Mouse (Mus musculus) forebrain, embryonic 13.5 days (tissue): ENCODE results near the gene Nms. TPM values are rescaled to one million over a fixed set of nuclear protein-coding genes. Genes with fewer than 3 reads are reported as not detected.

Source experiments
- ATAC-seq: fragments of 200-750 bp; cut with Nextera tagmentation; 2 replicates; pipeline ENCODE4 v1.8.0; 2017
- H3K27ac ChIP-seq: fragments of 300-500 bp; sonication (generic); 2 replicates; pipeline ENCODE4 v1.5.1; 2015; ENCODE audit warnings: inconsistent platforms, mild to moderate bottlenecking, moderate library complexity
- H3K27me3 ChIP-seq: fragments of 300-500 bp; sonication (generic); 2 replicates; pipeline ENCODE4 v1.6.1; 2015; ENCODE audit warnings: mild to moderate bottlenecking, inconsistent platforms
- H3K36me3 ChIP-seq: fragments of 300-500 bp; sonication (generic); 2 replicates; pipeline ENCODE4 v1.6.1; 2015; ENCODE audit warnings: mild to moderate bottlenecking, inconsistent platforms; ENCODE audit not compliant: poor library complexity, severe bottlenecking
- H3K4me1 ChIP-seq: fragments of 300-500 bp; sonication (generic); 2 replicates; pipeline ENCODE4 v1.6.1; 2015; ENCODE audit warnings: inconsistent platforms
- H3K4me2 ChIP-seq: fragments of 300-500 bp; sonication (generic); 2 replicates; pipeline ENCODE4 v1.6.1; 2015; ENCODE audit warnings: inconsistent platforms, mild to moderate bottlenecking, moderate library complexity
- H3K4me3 ChIP-seq: fragments of 300-500 bp; sonication (generic); 2 replicates; pipeline ENCODE4 v1.5.1; 2015; ENCODE audit warnings: mild to moderate bottlenecking, inconsistent platforms
- H3K9ac ChIP-seq: fragments of 300-500 bp; sonication (generic); 2 replicates; pipeline ENCODE4 v1.6.1; 2015; ENCODE audit warnings: mild to moderate bottlenecking, inconsistent platforms
- H3K9me3 ChIP-seq: fragments of 300-500 bp; sonication (generic); replicated peaks from 2 replicates; pipeline ENCODE4 v1.6.1; 2016; ENCODE audit warnings: inconsistent platforms
- WGBS: fragments of 180-500 bp; shearing (Covaris S2); methylation state at CpG from one replicate; pipeline ENCODE4 v1.1.7; 2015; 5-methylcytosine and 5-hydroxymethylcytosine counted together
- polyA plus RNA-seq: library from polyadenylated mRNA; unstranded; fragments of >200 nt; fragmentation: Nextera tagmentation; extraction: Ambion mirVana; gene quantifications from 2 replicates; pipeline ENCODE4 v1.2.1, GENCODE M21; 2015

The Nms gene
- polyA plus RNA-seq, result not detected in 2 replicates

- no peak within 1 kb of the TSS for H3K4me3 ChIP-seq
- no peaks in the 10 kb centered on the region for H3K9me3 ChIP-seq
- no peak within 1 kb of the TSS for H3K27ac ChIP-seq
- 75% methylated on average over 6 of the region's 6 CpGs for WGBS
- no peak within 1 kb of the TSS for H3K4me2 ChIP-seq
- H3K36me3 ChIP-seq, result no peaks in the 10 kb centered on the region
- H3K9ac ChIP-seq, result no peak within 1 kb of the TSS
- ATAC-seq, result no peak
- H3K27me3 ChIP-seq, result no peaks in the 10 kb centered on the region
- H3K4me1 ChIP-seq, result no peaks in the 10 kb centered on the region
These were observed at the start of gene Nms for GRCm38 (mm10) chr1:38938849-38939248. Nms (plus strand) TSS chr1:38939149.

GRCm38 (mm10) chr1:38891444-38891843 is 47.5 kb upstream of the Nms start:
- no peak for ATAC-seq
- Histone ChIP-seq H3K4me3 (no peak overlapping the region), H3K27ac (no peak overlapping the region), H3K4me1 (peaks cover 31% of the 10 kb centered on the region), H3K9me3 (no peaks in the 10 kb centered on the region), H3K4me2 (no peak overlapping the region), H3K27me3 (no peaks in the 10 kb centered on the region), H3K9ac (no peak overlapping the region), H3K36me3 (peaks cover 26% of the 10 kb centered on the region; the same call in 1 of the 2 replicates)
- WGBS, result 98% methylated on average over 5 of the region's 5 CpGs

- peaks cover 41% of the 10 kb centered on the region for H3K4me1 ChIP-seq
- H3K9me3 ChIP-seq, result no peaks in the 10 kb centered on the region
- H3K36me3 ChIP-seq, result peaks cover 26% of the 10 kb centered on the region; the same call in 1 of the 2 replicates
- H3K4me3 ChIP-seq, result no peak overlapping the region
- H3K4me2 ChIP-seq, result no peak overlapping the region
- ATAC-seq, result no peak
- H3K27ac ChIP-seq, result peak overlapping the region; percentile 45
- 34% methylated on average over 5 of the region's 5 CpGs for WGBS
- H3K27me3 ChIP-seq, result no peaks in the 10 kb centered on the region
- H3K9ac ChIP-seq, result 0 out of 2 replicates have a peak overlapping the region, but pooled peaks have one; percentile 35
These were observed 45.9 kb upstream of the Nms start for GRCm38 (mm10) chr1:38893081-38893480.

GRCm38 (mm10) chr1:38897431-38898248 is 41.3 kb upstream of the Nms start, which contains the start of gene Chst10:
Chst10 (minus strand) TSS chr1:38898161.
- Histone ChIP-seq H3K4me3 (peak within 1 kb of the TSS; percentile 68), H3K36me3 (peaks cover 12% of the 10 kb centered on the region; the same call in 1 of the 2 replicates), H3K4me1 (peaks cover 41% of the 10 kb centered on the region), H3K9ac (peak within 1 kb of the TSS; percentile 77), H3K4me2 (peak within 1 kb of the TSS; percentile 66), H3K27me3 (no peaks in the 10 kb centered on the region), H3K27ac (peak within 1 kb of the TSS; percentile 67), H3K9me3 (no peaks in the 10 kb centered on the region)
- ATAC-seq, result peak; percentile 93
- WGBS, result under 1% methylated on average over 66 of the region's 67 CpGs

- Histone ChIP-seq H3K27me3 (no peaks in the 10 kb centered on the region), H3K27ac (no peak overlapping the region), H3K4me3 (no peak overlapping the region), H3K36me3 (no peaks in the 10 kb centered on the region), H3K4me2 (no peak overlapping the region), H3K4me1 (peaks cover 6% of the 10 kb centered on the region; the same call in 1 of the 2 replicates), H3K9ac (no peak overlapping the region), H3K9me3 (no peaks in the 10 kb centered on the region)
- WGBS, result 76% methylated on average over 5 of the region's 5 CpGs
- no peak for ATAC-seq
These were observed 36.4 kb upstream of the Nms start for GRCm38 (mm10) chr1:38902571-38902970.

- no peak overlapping the region for H3K9ac ChIP-seq
- H3K4me3 ChIP-seq, result no peak overlapping the region
- H3K27ac ChIP-seq, result no peak overlapping the region
- no peaks in the 10 kb centered on the region for H3K9me3 ChIP-seq
- no peaks in the 10 kb centered on the region for H3K4me1 ChIP-seq
- WGBS, result 76% methylated on average over 2 of the region's 2 CpGs
- H3K36me3 ChIP-seq, result no peaks in the 10 kb centered on the region
- no peaks in the 10 kb centered on the region for H3K27me3 ChIP-seq
- no peak for ATAC-seq
- no peak overlapping the region for H3K4me2 ChIP-seq
These were observed 35.0 kb upstream of the Nms start for GRCm38 (mm10) chr1:38903985-38904384.

- H3K27me3 ChIP-seq, result no peaks in the 10 kb centered on the region
- H3K4me2 ChIP-seq, result no peak overlapping the region
- H3K27ac ChIP-seq, result no peak overlapping the region
- H3K4me1 ChIP-seq, result no peaks in the 10 kb centered on the region
- H3K9ac ChIP-seq, result no peak overlapping the region
- 79% methylated on average over 4 of the region's 4 CpGs for WGBS
- H3K36me3 ChIP-seq, result no peaks in the 10 kb centered on the region
- no peak overlapping the region for H3K4me3 ChIP-seq
- ATAC-seq, result no peak
- no peaks in the 10 kb centered on the region for H3K9me3 ChIP-seq
These were observed 10.0 kb upstream of the Nms start for GRCm38 (mm10) chr1:38928996-38929395.

GRCm38 (mm10) chr1:38929468-38929867 is 9.5 kb upstream of the Nms start:
- no peaks in the 10 kb centered on the region for H3K4me1 ChIP-seq
- peak; percentile 58; the same call in 1 of the 2 replicates for ATAC-seq
- H3K9ac ChIP-seq, result no peak overlapping the region
- no peaks in the 10 kb centered on the region for H3K36me3 ChIP-seq
- no peak overlapping the region for H3K4me3 ChIP-seq
- no peak overlapping the region for H3K4me2 ChIP-seq
- no peaks in the 10 kb centered on the region for H3K27me3 ChIP-seq
- no peaks in the 10 kb centered on the region for H3K9me3 ChIP-seq
- no peak overlapping the region for H3K27ac ChIP-seq
- WGBS, result 71% methylated on average over 4 of the region's 4 CpGs

GRCm38 (mm10) chr1:38930767-38931166 is 8.2 kb upstream of the Nms start:
- Histone ChIP-seq H3K4me1 (no peaks in the 10 kb centered on the region), H3K36me3 (no peaks in the 10 kb centered on the region), H3K27ac (no peak overlapping the region), H3K9me3 (no peaks in the 10 kb centered on the region), H3K27me3 (no peaks in the 10 kb centered on the region), H3K4me2 (no peak overlapping the region), H3K4me3 (no peak overlapping the region), H3K9ac (no peak overlapping the region)
- no peak for ATAC-seq
- 77% methylated on average over 8 of the region's 8 CpGs for WGBS

- no peaks in the 10 kb centered on the region for H3K36me3 ChIP-seq
- H3K4me2 ChIP-seq, result no peak overlapping the region
- 34% methylated on average over 5 of the region's 5 CpGs for WGBS
- no peak for ATAC-seq
- no peaks in the 10 kb centered on the region for H3K9me3 ChIP-seq
- no peak overlapping the region for H3K9ac ChIP-seq
- no peak overlapping the region for H3K27ac ChIP-seq
- H3K27me3 ChIP-seq, result no peaks in the 10 kb centered on the region
- H3K4me3 ChIP-seq, result no peak overlapping the region
- H3K4me1 ChIP-seq, result no peaks in the 10 kb centered on the region
These were observed 4.3 kb upstream of the Nms start for GRCm38 (mm10) chr1:38934668-38935067.

GRCm38 (mm10) chr1:38936780-38937179 is 2.2 kb upstream of the Nms start:
- Histone ChIP-seq H3K4me2 (no peak overlapping the region), H3K27ac (no peak overlapping the region), H3K36me3 (no peaks in the 10 kb centered on the region), H3K9me3 (no peaks in the 10 kb centered on the region), H3K4me3 (no peak overlapping the region), H3K27me3 (no peaks in the 10 kb centered on the region), H3K9ac (no peak overlapping the region), H3K4me1 (no peaks in the 10 kb centered on the region)
- 20% methylated on average over 6 of the region's 6 CpGs for WGBS
- ATAC-seq, result no peak

- ATAC-seq, result no peak
- H3K9me3 ChIP-seq, result no peaks in the 10 kb centered on the region
- H3K4me3 ChIP-seq, result no peak overlapping the region
- no peak overlapping the region for H3K4me2 ChIP-seq
- H3K9ac ChIP-seq, result no peak overlapping the region
- H3K27me3 ChIP-seq, result no peaks in the 10 kb centered on the region
- H3K27ac ChIP-seq, result no peak overlapping the region
- H3K4me1 ChIP-seq, result no peaks in the 10 kb centered on the region
- no peaks in the 10 kb centered on the region for H3K36me3 ChIP-seq
- WGBS, result 12% methylated on average over 5 of the region's 5 CpGs
These were observed 659 bp downstream of the Nms start for GRCm38 (mm10) chr1:38939608-38940007.
